Mouse (Mus musculus) lung, adult 18-20 months (tissue): ENCODE measurements around the gene Tex261.
A peak's percentile ranks its signal among the peaks of the same experiment; 100 is the strongest.
"Not testable (repeated sequence)": the region's sequence is repeated elsewhere in the genome, so short reads cannot be mapped to it uniquely, and the experiment has no call there.

Experiments
- DNase-seq, 2 experiments: peaks; one replicate each; pipeline ENCODE4 v3.0.0; 2022; ENCODE audit warnings: mixed read lengths in 2 of 2

Tex261 gene

GRCm38 (mm10) chr6:83775638-83776293 lies at the start of gene Tex261:
Tex261 (minus strand) TSS chr6:83775813.
- peak; percentile 88 to 90 for DNase-seq

- no peak for DNase-seq
Measured at GRCm38 (mm10) chr6:83821856-83822255, 46.2 kb upstream of the Tex261 start.

- DNase-seq = no peak
Measured at GRCm38 (mm10) chr6:83820727-83821515, 45.3 kb upstream of the Tex261 start.

- no peak for DNase-seq
Measured at GRCm38 (mm10) chr6:83818996-83819395, 43.4 kb upstream of the Tex261 start.

GRCm38 (mm10) chr6:83815801-83816200 lies 40.2 kb upstream of the Tex261 start:
- no peak for DNase-seq

GRCm38 (mm10) chr6:83802846-83803245 lies 27.2 kb upstream of the Tex261 start:
- DNase-seq = no peak

- DNase-seq = no peak
Measured at GRCm38 (mm10) chr6:83802033-83802432, 26.4 kb upstream of the Tex261 start.

- DNase-seq = no peak
Measured at GRCm38 (mm10) chr6:83796686-83797085, 21.1 kb upstream of the Tex261 start.

GRCm38 (mm10) chr6:83795492-83795900 lies 19.9 kb upstream of the Tex261 start:
- peak; percentile 56 to 71 for DNase-seq

- peak; percentile 95 to 97 for DNase-seq
Measured at GRCm38 (mm10) chr6:83794760-83795296, 19.2 kb upstream of the Tex261 start, which contains the start of gene Nagk. Nagk (plus strand) TSS chr6:83794982.

GRCm38 (mm10) chr6:83791251-83791890 lies 15.8 kb upstream of the Tex261 start:
- DNase-seq = no peak

GRCm38 (mm10) chr6:83790533-83790932 lies 14.9 kb upstream of the Tex261 start:
- not testable (repeated sequence) for DNase-seq

- no peak for DNase-seq
Measured at GRCm38 (mm10) chr6:83788554-83788953, 12.9 kb upstream of the Tex261 start.

GRCm38 (mm10) chr6:83786426-83786825 lies 10.8 kb upstream of the Tex261 start:
- DNase-seq = no peak

- DNase-seq = peak; percentile 49 to 57
Measured at GRCm38 (mm10) chr6:83779026-83779425, 3.4 kb upstream of the Tex261 start.

GRCm38 (mm10) chr6:83778306-83778705 lies 2.7 kb upstream of the Tex261 start:
- DNase-seq = no peak

GRCm38 (mm10) chr6:83774781-83775563 lies 641 bp downstream of the Tex261 start:
- peak in 1 of 2 experiments; percentile 15 for DNase-seq

- DNase-seq = no peak
Measured at GRCm38 (mm10) chr6:83774126-83774525, 1.5 kb downstream of the Tex261 start.

GRCm38 (mm10) chr6:83768485-83768884 lies 7.1 kb downstream of the Tex261 start:
- no peak for DNase-seq

GRCm38 (mm10) chr6:83766982-83767381 lies 8.6 kb downstream of the Tex261 start:
- DNase-seq = no peak

- DNase-seq = peak; percentile 52 to 66
Measured at GRCm38 (mm10) chr6:83762880-83763431, 12.7 kb downstream of the Tex261 start.

GRCm38 (mm10) chr6:83762344-83762743 lies 13.3 kb downstream of the Tex261 start, which contains the start of gene Ankrd53:
Ankrd53 (plus strand) TSS chr6:83762644.
- DNase-seq = no peak
